Mouse (Mus musculus) effector memory CD4-positive, alpha-beta T cell, adult 7 months (primary cell): Measurements from ENCODE around the gene Nfx1. TPM values are rescaled to one million over a fixed set of nuclear protein-coding genes. Genes with fewer than 3 reads are reported as not detected.

Experiments
- polyA plus RNA-seq: library from polyadenylated mRNA; unstranded; fragments of 100-300 nt; shearing (Covaris generic); gene quantifications from one replicate; pipeline ENCODE4 v1.2.1, GENCODE M21; 2017

Nfx1 gene
- 103 TPM for polyA plus RNA-seq

GRCm38 (mm10) chr4:40970842-40971701 lies at the start of gene Nfx1:
Gene Nfx1 (plus strand): TSS chr4:40970906.

GRCm38 (mm10) chr4:40948160-40948708 lies 22.5 kb upstream of the Nfx1 start, which contains the start of the genes Bag1 and Chmp5:
Gene Bag1 (minus strand): TSS chr4:40948294.
Gene Chmp5 (plus strand): TSS chr4:40948407.

GRCm38 (mm10) chr4:41047524-41048271 lies 77.0 kb downstream of the Nfx1 start, which contains the start of gene Aqp7:
Gene Aqp7 (minus strand): TSS chr4:41048139.

Other genes starting within 250 kb of the Nfx1 start
- gene Dnaja1, start 248.8 kb upstream of the Nfx1 start, polyA plus RNA-seq = 695 TPM
- 91.2 TPM for gene Smu1, start 213.0 kb upstream of the Nfx1 start, polyA plus RNA-seq
- 105 TPM for gene B4galt1, start 116.9 kb upstream of the Nfx1 start, polyA plus RNA-seq
- not detected for gene Spink4, start 50.9 kb upstream of the Nfx1 start, polyA plus RNA-seq
- gene Bag1, start 22.6 kb upstream of the Nfx1 start, polyA plus RNA-seq = 166 TPM
- 53.3 TPM for gene Chmp5, start 22.5 kb upstream of the Nfx1 start, polyA plus RNA-seq
- gene Aqp7, start 77.2 kb downstream of the Nfx1 start, polyA plus RNA-seq = not detected
- 12.1 TPM for gene Aqp3, start 127.3 kb downstream of the Nfx1 start, polyA plus RNA-seq
- gene Nol6, start 153.5 kb downstream of the Nfx1 start, polyA plus RNA-seq = 34.6 TPM
- 56.6 TPM for gene Ube2r2, start 164.8 kb downstream of the Nfx1 start, polyA plus RNA-seq